Mouse (Mus musculus): ENCODE data around the gene Gm21818.
"Not testable (repeated sequence)": the region's sequence is repeated elsewhere in the genome, so short reads cannot be mapped to it uniquely, and the experiment has no call there.

The Gm21818 gene

DNA sequence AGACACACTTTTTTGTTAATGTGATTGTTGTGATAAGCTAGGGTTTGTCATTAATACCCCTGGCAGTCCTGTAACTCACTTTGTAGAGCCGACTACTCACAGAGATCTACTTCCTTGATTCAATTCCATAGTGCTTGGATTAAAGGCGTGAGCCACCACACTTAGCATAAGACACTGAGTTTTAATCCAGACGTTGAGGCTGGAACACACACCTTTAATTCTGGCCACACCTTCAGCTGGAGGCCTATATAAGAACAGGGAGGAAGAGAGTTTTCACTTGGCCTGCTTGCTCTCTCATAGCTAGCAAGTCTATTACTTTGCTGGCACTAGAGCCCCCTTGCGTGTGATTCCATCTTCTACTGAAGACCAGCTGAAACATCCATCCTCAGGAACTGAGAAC is at the start of gene Gm21818:
Gene Gm21818 (plus strand): TSS at position 301 of the 400 bp plus-strand sequence.
- DNase-seq (ENCODE audit: low read depth in 2 of 2, low spot score in 2 of 2) = not testable (repeated sequence)

DNA sequence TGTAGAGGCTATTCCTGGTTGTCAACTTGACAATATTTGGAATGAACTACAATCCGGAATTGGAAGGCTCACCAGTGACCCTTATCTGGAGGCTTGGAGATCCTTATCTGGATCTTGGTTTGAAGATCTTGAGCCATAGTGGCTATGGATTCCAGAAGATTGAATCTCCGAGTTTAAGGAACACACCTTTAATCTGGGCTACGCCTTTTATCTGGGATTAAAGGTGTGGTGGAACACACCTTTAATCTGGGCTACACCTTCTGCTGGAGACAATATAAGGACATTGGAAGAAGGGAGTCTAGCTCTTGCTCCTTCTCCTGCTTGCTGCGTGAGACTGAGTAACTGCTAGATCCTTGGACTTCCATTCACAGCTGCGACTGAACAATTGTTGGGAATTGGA is 32.3 kb upstream of the Gm21818 start, which contains the start of gene Gm20767:
Gene Gm20767 (plus strand): TSS at position 301 of the 400 bp plus-strand sequence.
- DNase-seq (ENCODE audit: low read depth in 2 of 2, low spot score in 2 of 2) = not testable (repeated sequence)

DNA sequence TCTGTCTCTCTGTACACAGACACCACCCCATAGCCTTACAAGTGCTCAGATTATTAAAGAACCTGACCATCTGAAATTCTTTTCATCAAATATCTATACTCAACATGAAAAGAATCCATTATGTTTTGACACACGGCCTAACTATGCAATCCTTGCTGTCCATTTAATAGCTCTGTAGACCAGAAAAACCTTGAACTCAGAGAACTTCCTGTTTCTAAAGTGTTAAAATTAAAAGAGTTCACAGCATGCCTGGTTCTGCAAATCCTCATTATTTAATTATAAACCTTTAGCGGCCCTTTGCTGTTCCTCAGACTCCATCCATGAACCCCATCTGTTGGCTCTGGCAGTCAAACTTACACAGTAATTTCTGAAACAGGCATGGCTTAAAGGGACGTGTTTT is 29.9 kb upstream of the Gm21818 start:
- DNase-seq (ENCODE audit: low read depth in 2 of 2, low spot score in 2 of 2) = not testable (repeated sequence)

DNA sequence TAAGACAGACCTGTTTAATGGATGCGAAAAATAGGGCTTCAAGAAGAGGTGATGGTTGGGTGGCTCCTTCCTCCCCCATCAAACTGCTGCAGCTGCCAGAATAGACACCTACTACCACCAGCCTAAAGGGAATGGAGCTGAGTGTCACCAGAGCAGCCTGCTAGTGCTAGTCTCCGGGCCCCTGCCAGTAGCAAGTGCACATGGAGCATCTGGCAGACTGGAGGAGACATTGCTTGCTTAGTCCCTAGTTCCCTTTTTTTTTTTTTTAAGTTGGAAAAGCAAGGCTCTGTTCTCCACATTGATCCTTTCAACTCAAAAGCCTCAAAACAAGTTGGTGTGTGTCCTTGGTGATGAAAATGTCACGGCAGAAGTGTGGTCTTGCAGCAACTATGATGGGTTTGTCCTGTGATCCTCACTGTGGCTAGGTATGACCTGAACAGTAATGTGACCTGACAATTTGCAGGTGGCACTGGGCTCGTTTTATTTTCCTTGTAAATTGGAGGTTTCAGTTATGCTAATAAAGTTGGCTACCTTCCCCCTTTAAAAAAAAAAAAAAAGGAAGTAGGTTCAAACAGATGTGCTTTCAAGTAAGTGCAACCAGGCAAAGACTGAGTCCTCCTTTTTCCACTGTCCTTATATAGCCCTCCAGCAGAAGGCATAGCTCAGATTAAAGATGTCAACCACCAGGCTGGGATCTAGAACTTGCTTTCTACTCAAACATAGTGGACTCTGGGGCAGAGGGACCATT is 22.4 kb upstream of the Gm21818 start:
- DNase-seq (ENCODE audit: low read depth in 2 of 2, low spot score in 2 of 2) = not testable (repeated sequence)

- not testable (repeated sequence) for DNase-seq (ENCODE audit: low read depth in 2 of 2, low spot score in 2 of 2)
Measured at GRCm38 (mm10) chr13:120150589-120150988, 21.6 kb upstream of the Gm21818 start.

DNA sequence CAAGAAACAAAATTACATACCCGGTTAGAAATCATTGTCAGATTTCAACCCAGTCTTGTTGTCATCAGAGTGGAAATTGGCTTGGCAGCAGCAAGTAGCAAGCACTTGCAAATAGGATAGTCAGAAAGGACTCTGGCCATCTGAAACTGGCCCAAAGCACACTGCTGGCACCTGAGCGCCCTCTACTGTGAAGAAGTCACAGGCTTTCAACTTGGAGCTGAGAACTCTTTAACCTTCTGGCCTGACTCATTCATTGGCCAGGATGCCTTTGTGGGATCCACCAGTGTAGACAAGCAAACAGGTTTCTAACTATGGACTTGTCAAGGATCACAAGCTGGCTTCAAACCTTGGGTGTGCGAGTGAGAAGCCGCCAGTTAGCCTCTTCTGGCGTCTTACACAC is 3.9 kb upstream of the Gm21818 start:
- not testable (repeated sequence) for DNase-seq (ENCODE audit: low read depth in 2 of 2, low spot score in 2 of 2)

GRCm38 (mm10) chr13:120196189-120196821 is 24.1 kb downstream of the Gm21818 start:
- not testable (repeated sequence) for DNase-seq (ENCODE audit: low read depth in 2 of 2, low spot score in 2 of 2)

DNA sequence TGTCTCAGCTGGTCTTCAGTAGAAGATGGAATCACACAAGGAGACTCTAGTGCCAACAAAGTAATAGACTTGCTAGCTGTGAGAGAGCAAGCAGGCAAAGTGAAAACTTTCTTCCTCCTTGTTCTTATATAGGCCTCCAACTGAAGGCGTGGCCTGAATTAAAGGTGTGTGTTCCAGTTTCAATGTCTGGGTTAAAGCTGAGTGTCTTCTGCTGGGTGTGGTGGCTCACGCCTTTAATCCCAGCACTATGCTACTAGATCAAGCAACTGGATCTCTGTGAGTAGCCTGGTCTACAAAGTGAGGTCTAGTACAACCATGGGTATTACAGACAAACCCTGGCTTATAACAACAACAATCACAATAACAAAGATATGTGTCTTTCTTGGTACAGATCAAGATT is 43.6 kb downstream of the Gm21818 start, which contains the start of gene Gm21762:
Gene Gm21762 (minus strand): TSS at position 101 of the 400 bp plus-strand sequence.
- DNase-seq (ENCODE audit: low read depth in 2 of 2, low spot score in 2 of 2) = not testable (repeated sequence)

DNA sequence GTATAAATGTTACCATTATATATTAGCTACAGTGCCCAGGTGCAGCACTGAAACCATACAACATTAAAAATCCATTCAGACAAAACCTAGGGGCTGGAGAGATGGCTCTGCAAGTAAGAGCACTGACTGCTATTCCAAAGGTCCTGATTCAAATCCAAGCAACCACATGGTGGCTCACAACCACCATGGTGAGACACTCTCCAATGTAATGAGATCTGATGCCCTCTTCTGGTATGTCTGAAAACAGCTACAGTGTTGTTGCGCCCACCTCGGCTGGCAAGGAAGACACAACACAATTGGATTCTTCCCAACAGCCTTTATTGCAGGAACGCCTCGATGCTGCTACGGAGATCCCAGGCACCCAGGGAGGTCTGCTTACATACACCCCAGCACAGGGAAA is 48.7 kb downstream of the Gm21818 start:
- not testable (repeated sequence) for DNase-seq (ENCODE audit: low read depth in 2 of 2, low spot score in 2 of 2)

- not testable (repeated sequence) for DNase-seq (ENCODE audit: low read depth in 2 of 2, low spot score in 2 of 2)
Measured at GRCm38 (mm10) chr13:120223012-120223659, 50.9 kb downstream of the Gm21818 start.
